Mouse (Mus musculus) cortical plate, adult 2 months (tissue): ENCODE measurements around the gene Erbb4.

Experiments used
- CTCF ChIP-seq: fragments of 200-500 bp; IDR thresholded peaks from 2 replicates; pipeline ENCODE4 v1.5.1; 2011; ENCODE audit warnings: mild to moderate bottlenecking, control low read depth, low read length; ENCODE audit not compliant: insufficient read depth; ENCODE audit errors: extremely low read depth
- POLR2A ChIP-seq: fragments of 200-500 bp; IDR thresholded peaks from 2 replicates; pipeline ENCODE4 v1.6.1; 2011; ENCODE audit warnings: mild to moderate bottlenecking, low read length, control low read depth; ENCODE audit not compliant: insufficient read depth; ENCODE audit errors: extremely low read depth

DNA sequence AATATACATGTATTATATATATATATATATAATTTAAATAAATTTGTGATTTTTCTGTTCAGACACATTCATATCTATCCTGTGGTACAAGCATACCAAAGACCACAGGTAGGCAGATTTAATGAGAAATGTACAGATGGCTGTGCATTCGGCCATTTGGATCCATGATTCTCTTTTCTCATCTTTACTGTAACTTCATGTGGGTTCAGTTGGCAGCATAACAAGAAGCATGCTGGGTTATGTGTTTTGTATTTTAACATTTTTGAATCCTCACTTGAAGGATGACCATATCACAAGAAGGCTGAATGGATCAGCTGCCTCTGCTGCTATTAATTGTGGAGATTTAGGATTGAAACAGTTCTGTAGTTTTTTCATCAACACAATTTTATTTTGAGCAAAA, 656.6 kb downstream of the Erbb4 start:
- TF ChIP-seq CTCF (no peak), POLR2A (no peak)
